In genomic region chr2:60879966-60880788, GRCm38 (mm10) we compare ENCODE assay signal across 8 mouse cellular contexts.
DNase-seq lines count a peak whose midpoint lies in the region; ATAC-seq and TF ChIP-seq lines count a peak whose summit lies in the region.

No protein-coding gene starts in this region.

- TF ChIP-seq POLR2A in cortical plate, adult 2 months (IDR thresholded peaks at IDR 0.05; ENCODE audit: extremely low read depth, insufficient read depth, low read length): no peak

- H3K4me1 ChIP-seq in lung, embryonic 14.5 days (ENCODE audit: insufficient read depth): peaks cover 46% of the 10 kb centered on the region
- H3K4me1 ChIP-seq in cortical plate, adult 2 months (ENCODE audit: control insufficient read depth, insufficient read depth, low read length): no peaks in the 10 kb centered on the region
- peaks cover 19% of the 10 kb centered on the region; the same call in 1 of the 2 replicates for H3K4me1 ChIP-seq in neural tube, embryonic 14.5 days (ENCODE audit: control insufficient read depth, insufficient read depth, low read length)

- no peak for DNase-seq in lung, embryonic 14.5 days
- no peak for DNase-seq in lung, postnatal 10 days
- DNase-seq in left cerebral cortex, postnatal 10 days (ENCODE audit: extremely low spot score in 1 of 2, low spot score in 2 of 2): no peak
- no peak for DNase-seq in urinary bladder, adult 18-20 months (ENCODE audit: low spot score in 2 of 2)
- no peak for DNase-seq in spleen, postnatal 14 days (ENCODE audit: low spot score in 2 of 2)

- H3K36me3 ChIP-seq in lung, embryonic 14.5 days (ENCODE audit: insufficient read depth): peaks cover 9% of the 10 kb centered on the region
- H3K36me3 ChIP-seq in neural tube, embryonic 14.5 days (ENCODE audit: control insufficient read depth, insufficient read depth, low read length): no peaks in the 10 kb centered on the region

- H3K4me3 ChIP-seq in lung, embryonic 14.5 days (ENCODE audit: low read depth, low read length): peak overlapping the region; percentile 93
- H3K4me3 ChIP-seq in cortical plate, adult 2 months (ENCODE audit: insufficient read depth, low read length): peak overlapping the region; percentile 69
- peak overlapping the region; percentile 93 for H3K4me3 ChIP-seq in neural tube, embryonic 14.5 days (ENCODE audit: low read depth, low read length)

- no peak for ATAC-seq in lung, embryonic 14.5 days (ENCODE audit: insufficient read depth)
- ATAC-seq in inflammation-experienced regulatory T-cells, adult 6 months: peak; percentile 4
- no peak for ATAC-seq in neural tube, embryonic 14.5 days (ENCODE audit: low read depth)

- H3K9me3 ChIP-seq in lung, embryonic 14.5 days (ENCODE audit: low read depth, low read length): no peaks in the 10 kb centered on the region
- no peaks in the 10 kb centered on the region for H3K9me3 ChIP-seq in neural tube, embryonic 14.5 days (ENCODE audit: control insufficient read depth, low read length)

- peak overlapping the region; percentile 94 for H3K27ac ChIP-seq in lung, embryonic 14.5 days (ENCODE audit: low read depth)
- H3K27ac ChIP-seq in cortical plate, adult 2 months (ENCODE audit: insufficient read depth, low read length): no peak overlapping the region
- no peak overlapping the region; the same call in 1 of the 2 replicates for H3K27ac ChIP-seq in neural tube, embryonic 14.5 days (ENCODE audit: low read depth, low read length)

- H3K27me3 ChIP-seq in lung, embryonic 14.5 days (ENCODE audit: insufficient read depth, low read length): no peaks in the 10 kb centered on the region
- H3K27me3 ChIP-seq in neural tube, embryonic 14.5 days (ENCODE audit: control insufficient read depth, insufficient read depth, low read length): peaks cover 4% of the 10 kb centered on the region; the same call in 1 of the 2 replicates

- 5% methylated on average over 14 of the region's 14 CpGs for WGBS in lung, embryonic 14.5 days
- 2% methylated on average over 14 of the region's 14 CpGs for whole genome bisulfite sequencing in neural tube, embryonic 14.5 days

- H3K9ac ChIP-seq in lung, embryonic 14.5 days: peak overlapping the region; percentile 98
- no peak overlapping the region; the same call in 1 of the 2 replicates for H3K9ac ChIP-seq in neural tube, embryonic 14.5 days (replicated peaks; ENCODE audit: low read depth, low read length)

- intact Hi-C loops in left cerebral cortex, postnatal 10 days (cut with DNase I): no loop called here

- TF ChIP-seq CTCF in lung, embryonic 14.5 days (IDR thresholded peaks at IDR 0.05; ENCODE audit: low read depth): no peak
- no peak for TF ChIP-seq CTCF in cortical plate, adult 2 months (IDR thresholded peaks at IDR 0.05; ENCODE audit: extremely low read depth, insufficient read depth, low read length)

- H3K4me2 ChIP-seq in lung, embryonic 14.5 days: peak overlapping the region; percentile 86
- H3K4me2 ChIP-seq in neural tube, embryonic 14.5 days (ENCODE audit: low read depth, low read length): peak overlapping the region; percentile 82
